Mouse (Mus musculus): ENCODE results near the gene Cpd. TPM values are rescaled to one million over a fixed set of nuclear protein-coding genes. Genes with fewer than 3 reads are reported as not detected.
A peak's percentile ranks its signal among the peaks of the same experiment; 100 is the strongest.

Gene Cpd
- total RNA-seq (2015) (28.0 and 28.3 TPM in 2 replicates), total RNA-seq (2017) (19.6 and 23.9 TPM in 2 replicates)

GRCm38 (mm10) chr11:76846878-76847222, at the start of gene Cpd:
Cpd (minus strand) TSS chr11:76847018.
- peak; percentile 92 for ATAC-seq (ENCODE audit: poor library complexity, severe bottlenecking)

GRCm38 (mm10) chr11:76896360-76896759, 49.5 kb upstream of the Cpd start:
- no peak for ATAC-seq (ENCODE audit: poor library complexity, severe bottlenecking)

GRCm38 (mm10) chr11:76894240-76894639, 47.4 kb upstream of the Cpd start:
- ATAC-seq (ENCODE audit: poor library complexity, severe bottlenecking), result peak; percentile 85

GRCm38 (mm10) chr11:76893570-76893969, 46.8 kb upstream of the Cpd start:
- ATAC-seq (ENCODE audit: poor library complexity, severe bottlenecking), result no peak

GRCm38 (mm10) chr11:76892972-76893371, 46.2 kb upstream of the Cpd start:
- no peak for ATAC-seq (ENCODE audit: poor library complexity, severe bottlenecking)

DNA sequence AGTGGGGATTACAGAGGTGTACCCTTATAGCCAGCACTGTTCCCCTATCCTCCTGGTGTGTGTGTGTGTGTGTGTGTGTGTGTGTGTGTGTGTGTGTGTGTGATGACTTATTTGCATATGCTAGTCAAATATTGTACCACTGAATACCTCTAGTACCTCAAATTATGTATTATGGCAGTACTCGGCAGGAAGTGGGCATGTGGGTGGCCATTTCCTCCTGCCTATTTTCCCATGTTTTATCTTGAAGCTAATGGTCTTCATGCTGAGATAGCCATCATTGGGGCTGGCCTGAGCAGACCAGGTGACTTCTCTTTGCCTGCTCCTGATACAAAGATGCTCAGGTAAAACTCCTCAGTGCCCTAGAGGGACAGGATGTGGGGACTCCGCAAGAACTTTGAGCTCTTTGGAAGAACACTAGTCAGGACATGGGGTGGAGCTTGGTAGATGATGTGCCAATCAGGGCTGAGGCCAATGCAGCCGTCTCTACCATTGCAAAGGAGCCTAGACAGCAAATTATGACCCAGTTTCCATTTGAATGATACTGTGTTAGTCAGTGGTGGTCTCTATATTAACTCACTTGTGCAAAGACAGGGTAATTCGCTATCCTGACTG, 45.0 kb upstream of the Cpd start:
- no peak for ATAC-seq (ENCODE audit: poor library complexity, severe bottlenecking)

- ATAC-seq (ENCODE audit: poor library complexity, severe bottlenecking), result no peak
These were observed 44.4 kb upstream of the Cpd start for GRCm38 (mm10) chr11:76891171-76891570.

- ATAC-seq (ENCODE audit: poor library complexity, severe bottlenecking), result peak; percentile 43
These were observed 42.7 kb upstream of the Cpd start for GRCm38 (mm10) chr11:76889339-76890164.

DNA sequence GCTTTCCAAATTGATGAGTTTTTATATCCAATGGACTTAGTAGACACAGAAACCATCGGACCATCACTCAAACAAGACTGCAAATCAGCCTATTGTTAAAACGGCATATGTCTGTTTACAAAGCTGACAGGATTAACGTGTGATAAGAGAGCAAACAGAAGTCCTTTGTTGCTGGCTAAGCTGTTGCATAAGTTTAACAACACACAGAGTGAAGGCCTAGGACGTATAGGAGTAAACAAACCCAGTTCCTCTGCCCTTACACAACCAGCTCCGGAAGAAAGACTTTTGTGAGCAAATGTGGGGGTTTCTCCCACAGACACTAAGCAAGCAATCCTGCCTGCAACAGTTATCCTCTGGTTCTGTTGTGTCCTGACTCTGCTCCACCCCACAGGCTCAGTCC, 37.6 kb upstream of the Cpd start:
- ATAC-seq (ENCODE audit: poor library complexity, severe bottlenecking), result peak; percentile 64

- ATAC-seq (ENCODE audit: poor library complexity, severe bottlenecking), result peak; percentile 81
These were observed 33.0 kb upstream of the Cpd start for GRCm38 (mm10) chr11:76879816-76880215.

- ATAC-seq (ENCODE audit: poor library complexity, severe bottlenecking), result no peak
These were observed 27.9 kb upstream of the Cpd start for GRCm38 (mm10) chr11:76874766-76875165.

- ATAC-seq (ENCODE audit: poor library complexity, severe bottlenecking), result no peak
These were observed 27.0 kb upstream of the Cpd start for GRCm38 (mm10) chr11:76873865-76874264.

- no peak for ATAC-seq (ENCODE audit: poor library complexity, severe bottlenecking)
These were observed 25.9 kb upstream of the Cpd start for GRCm38 (mm10) chr11:76872556-76873234.

DNA sequence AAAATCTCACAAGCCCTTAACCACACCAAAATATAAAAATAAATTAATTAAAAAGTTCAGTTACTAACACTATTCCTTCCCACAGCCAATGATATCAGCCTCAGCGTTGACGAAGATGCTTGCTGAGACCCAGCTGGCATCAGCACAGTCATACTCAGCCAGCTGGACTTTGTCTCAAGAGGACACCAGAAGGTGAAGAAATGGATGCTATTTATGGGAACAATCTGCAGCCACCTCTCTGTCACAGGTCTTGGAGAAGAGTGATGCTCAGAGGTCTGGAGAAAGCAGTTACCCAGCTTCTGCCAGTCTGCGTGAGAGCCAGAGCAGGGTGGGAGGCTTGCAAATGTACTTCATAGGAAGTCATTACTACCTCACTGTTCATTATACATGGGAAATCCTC, 14.4 kb upstream of the Cpd start:
- ATAC-seq (ENCODE audit: poor library complexity, severe bottlenecking), result no peak

GRCm38 (mm10) chr11:76859261-76859660, 12.4 kb upstream of the Cpd start:
- ATAC-seq (ENCODE audit: poor library complexity, severe bottlenecking), result peak; percentile 96

DNA sequence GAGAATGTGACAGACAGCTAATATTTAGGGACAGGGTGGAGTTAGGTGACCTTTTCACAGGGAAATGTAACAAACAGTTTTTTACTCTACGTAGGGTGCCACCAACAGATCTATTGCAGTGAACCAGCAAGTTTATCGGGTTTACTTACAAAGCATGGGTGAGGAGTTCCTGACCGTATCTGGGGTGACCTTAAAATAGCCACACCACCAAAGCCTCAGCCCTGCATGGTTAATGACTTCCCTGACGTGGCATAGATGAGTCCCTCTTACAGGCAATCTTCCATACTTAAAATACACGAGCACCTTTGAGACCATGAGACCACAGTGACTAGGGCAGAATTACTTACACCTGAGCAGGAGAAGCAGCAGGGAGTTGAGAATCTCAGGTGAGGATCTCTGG, 12.0 kb upstream of the Cpd start:
- peak; percentile 39 for ATAC-seq (ENCODE audit: poor library complexity, severe bottlenecking)

DNA sequence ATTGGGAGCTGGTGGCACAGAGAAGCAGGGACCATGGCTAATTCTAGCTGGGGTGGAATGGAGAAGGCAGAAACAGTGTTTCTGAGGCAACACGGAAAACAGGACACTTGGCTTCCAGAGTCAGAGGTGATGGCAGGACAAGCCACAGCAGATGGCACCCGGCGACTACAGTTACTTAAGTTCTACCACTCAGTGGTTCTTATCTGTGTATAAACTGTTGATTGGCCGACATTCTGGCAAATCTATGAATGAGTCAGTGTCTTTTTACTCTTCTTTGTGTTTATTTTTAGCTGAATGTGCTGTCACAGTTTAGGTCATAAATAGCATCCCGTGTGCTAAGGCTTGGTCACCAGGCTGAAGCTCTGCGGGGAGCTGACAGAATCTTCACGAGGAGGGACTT, 10.3 kb upstream of the Cpd start:
- no peak for ATAC-seq (ENCODE audit: poor library complexity, severe bottlenecking)

GRCm38 (mm10) chr11:76856601-76857000, 9.8 kb upstream of the Cpd start:
- ATAC-seq (ENCODE audit: poor library complexity, severe bottlenecking), result peak; percentile 74

- ATAC-seq (ENCODE audit: poor library complexity, severe bottlenecking), result no peak
These were observed 7.9 kb upstream of the Cpd start for GRCm38 (mm10) chr11:76854475-76855341.

DNA sequence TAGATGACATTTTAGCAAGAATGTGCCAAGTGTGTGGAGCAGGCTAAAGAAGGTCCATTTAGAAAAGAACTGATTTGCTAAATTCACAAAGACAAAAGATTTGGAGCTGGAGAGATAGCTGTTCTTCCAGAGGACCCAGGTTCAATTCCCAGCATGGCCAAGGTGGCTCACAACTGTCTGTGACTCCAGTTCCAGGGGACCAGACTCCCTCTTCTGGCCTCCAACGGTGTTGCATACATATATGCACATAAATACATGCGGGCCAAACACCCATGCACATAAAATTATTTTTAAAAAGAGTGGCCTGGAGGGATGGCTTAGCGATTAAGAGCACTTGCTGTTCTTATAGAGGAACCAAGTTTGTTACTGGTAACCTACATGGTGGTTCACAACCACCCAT, 4.7 kb upstream of the Cpd start:
- ATAC-seq (ENCODE audit: poor library complexity, severe bottlenecking), result no peak

GRCm38 (mm10) chr11:76849596-76849995, 2.8 kb upstream of the Cpd start:
- ATAC-seq (ENCODE audit: poor library complexity, severe bottlenecking), result no peak

Measured in megakaryocyte, adult 5-6 weeks (primary cell).